Mouse (Mus musculus): ENCODE data around the gene Nid2. TPM values are rescaled to one million over a fixed set of nuclear protein-coding genes. Genes with fewer than 3 reads are reported as not detected.

Nid2 gene
- total RNA-seq (2014; rRNA removed) = 17.3 and 26.8 TPM in 2 replicates
- 18.5 and 18.6 TPM in 2 replicates for polyA plus RNA-seq (2015; fragmentation: Nextera tagmentation; extraction: Ambion mirVana)

DNA sequence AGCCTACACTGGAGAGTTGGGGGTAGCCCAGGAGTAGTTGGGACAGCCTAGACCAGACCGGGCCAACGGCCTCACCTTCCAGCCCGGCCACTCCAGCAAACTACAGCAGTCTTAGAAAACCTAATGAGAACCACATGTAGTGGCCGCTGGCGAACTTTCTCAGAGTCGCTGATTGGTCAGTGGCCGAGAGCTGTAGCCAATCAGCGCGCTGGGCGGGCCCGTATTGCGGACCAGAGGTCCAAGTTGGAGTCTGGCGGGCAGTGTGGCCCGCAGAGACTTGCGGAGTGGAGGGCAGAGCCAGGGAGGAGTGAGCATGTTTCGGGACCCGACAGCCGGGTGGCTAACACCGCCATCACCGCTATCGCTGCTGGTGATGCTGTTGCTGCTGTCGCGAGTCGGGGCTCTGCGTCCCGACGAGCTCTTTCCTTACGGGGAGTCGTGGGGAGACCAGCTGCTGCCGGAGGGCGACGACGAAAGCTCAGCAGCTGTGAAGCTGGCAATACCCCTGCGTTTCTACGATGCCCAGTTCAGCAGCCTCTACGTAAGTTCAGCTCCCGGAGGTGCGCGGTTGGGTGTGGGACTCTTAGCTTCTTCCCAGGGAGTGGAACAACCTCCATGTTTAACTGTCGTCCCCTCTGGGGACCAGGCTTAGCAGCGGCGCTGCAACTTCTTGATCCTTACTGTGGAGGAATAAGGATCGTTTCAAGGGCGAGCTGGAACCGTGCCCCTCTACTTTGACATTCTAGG lies at the start of gene Nid2:
TSS of gene Nid2 (plus strand) at position 241 of the 747 bp plus-strand sequence.
- no peaks in the 10 kb centered on the region for H3K9me3 ChIP-seq (ENCODE audit: low read length)
- WGBS = under 1% methylated on average over 45 of the region's 45 CpGs
- peak within 1 kb of the TSS; percentile 87 for H3K4me2 ChIP-seq (ENCODE audit: low read depth)
- TF ChIP-seq CTCF (IDR thresholded peaks at IDR 0.05; ENCODE audit: low read depth) = no peak; the same call in 1 of the 2 replicates
- H3K4me3 ChIP-seq (ENCODE audit: low read depth, low read length) = peak within 1 kb of the TSS; percentile 49
- H3K27me3 ChIP-seq (ENCODE audit: insufficient read depth, low read length) = peaks cover 24% of the 10 kb centered on the region; the same call in 1 of the 2 replicates
- peak within 1 kb of the TSS; percentile 52 for H3K9ac ChIP-seq
- H3K4me1 ChIP-seq (ENCODE audit: insufficient read depth) = no peaks in the 10 kb centered on the region; the same call in 1 of the 2 replicates
- H3K36me3 ChIP-seq (ENCODE audit: insufficient read depth) = no peaks in the 10 kb centered on the region
- ATAC-seq (peak; percentile 86), DNase-seq (peak; percentile 71)
- peak within 1 kb of the TSS; percentile 50; the same call in 1 of the 2 replicates for H3K27ac ChIP-seq (ENCODE audit: low read depth, low read length)

DNA sequence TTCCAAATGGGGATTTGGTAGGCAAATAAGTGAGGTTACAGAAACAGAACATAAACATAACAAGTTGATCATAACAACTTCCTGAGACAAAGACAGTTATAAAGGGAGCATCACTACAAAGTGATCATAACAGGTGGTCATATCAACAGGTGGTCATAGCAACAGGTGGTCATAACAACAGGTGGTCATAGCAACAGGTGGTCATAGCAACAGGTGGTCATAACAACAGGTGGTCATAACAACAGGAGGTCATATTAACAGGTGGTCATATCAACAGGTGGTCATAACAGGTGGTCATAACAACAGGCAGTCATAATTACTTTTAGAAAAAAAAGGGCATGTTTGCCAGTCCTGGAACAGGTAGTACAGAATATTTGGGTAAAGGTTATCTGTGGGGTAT lies 49.5 kb upstream of the Nid2 start:
- H3K36me3 ChIP-seq (ENCODE audit: insufficient read depth) = no peaks in the 10 kb centered on the region
- H3K4me1 ChIP-seq (ENCODE audit: insufficient read depth) = no peaks in the 10 kb centered on the region
- no peak overlapping the region for H3K27ac ChIP-seq (ENCODE audit: low read depth, low read length)
- no peak for TF ChIP-seq CTCF (IDR thresholded peaks at IDR 0.05; ENCODE audit: low read depth)
- no peak for DNase-seq
- H3K4me2 ChIP-seq (ENCODE audit: low read depth) = no peak overlapping the region
- no peak for ATAC-seq
- H3K4me3 ChIP-seq (ENCODE audit: low read depth, low read length) = no peak overlapping the region
- no peak overlapping the region for H3K9ac ChIP-seq
- no peaks in the 10 kb centered on the region for H3K9me3 ChIP-seq (ENCODE audit: low read length)
- no peaks in the 10 kb centered on the region for H3K27me3 ChIP-seq (ENCODE audit: insufficient read depth, low read length)

DNA sequence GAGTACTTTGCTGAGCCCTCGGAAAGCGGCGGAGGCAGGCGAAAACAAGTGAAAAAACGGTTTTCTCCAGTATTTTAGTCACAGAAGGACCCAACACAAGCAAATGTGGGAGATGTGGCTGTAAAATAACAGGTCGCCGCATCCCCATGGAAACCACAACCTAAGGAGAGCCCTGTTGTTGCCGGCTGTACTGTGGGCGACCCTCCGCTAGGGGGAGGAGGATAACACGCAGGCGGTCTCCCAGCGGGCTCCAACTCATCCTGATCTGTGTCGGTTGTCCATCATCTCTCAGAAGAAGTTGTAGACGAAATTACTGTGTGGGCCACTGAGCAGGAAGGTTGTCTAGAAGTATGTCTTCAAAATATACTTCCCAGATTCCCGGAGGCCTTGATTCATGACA lies 45.4 kb upstream of the Nid2 start:
- no peaks in the 10 kb centered on the region for H3K27me3 ChIP-seq (ENCODE audit: insufficient read depth, low read length)
- no peaks in the 10 kb centered on the region for H3K9me3 ChIP-seq (ENCODE audit: low read length)
- 12% methylated on average over 16 of the region's 16 CpGs for WGBS
- no peak overlapping the region for H3K27ac ChIP-seq (ENCODE audit: low read depth, low read length)
- H3K4me3 ChIP-seq (ENCODE audit: low read depth, low read length) = no peak overlapping the region
- DNase-seq (peak; percentile 79), ATAC-seq (peak; percentile 86)
- peak; percentile 83 for TF ChIP-seq CTCF (IDR thresholded peaks at IDR 0.05; ENCODE audit: low read depth)
- H3K4me2 ChIP-seq (ENCODE audit: low read depth) = peak overlapping the region; percentile 28; the same call in 1 of the 2 replicates
- H3K4me1 ChIP-seq (ENCODE audit: insufficient read depth) = peaks cover 3% of the 10 kb centered on the region; the same call in 1 of the 2 replicates
- H3K9ac ChIP-seq = no peak overlapping the region
- no peaks in the 10 kb centered on the region for H3K36me3 ChIP-seq (ENCODE audit: insufficient read depth)

DNA sequence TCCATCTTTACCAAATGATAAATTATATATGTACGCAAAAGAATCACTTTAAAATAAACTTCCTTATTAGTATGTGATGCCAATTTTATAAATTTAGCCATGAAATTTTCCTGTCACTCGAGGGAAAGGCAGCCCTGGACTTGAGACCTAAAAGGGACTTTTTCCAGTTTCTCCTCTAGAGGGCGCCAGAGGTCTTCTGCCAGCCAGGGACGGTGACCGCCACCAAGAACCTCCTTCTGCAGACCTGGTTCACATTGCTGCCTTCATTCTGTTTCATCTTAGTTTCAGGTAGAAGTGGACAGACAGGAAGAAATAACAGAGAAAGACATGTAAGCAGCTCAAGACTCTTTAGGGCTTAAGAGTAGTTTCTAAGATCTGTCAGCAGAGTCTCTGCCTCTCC lies 44.6 kb upstream of the Nid2 start:
- no peak overlapping the region for H3K9ac ChIP-seq
- no peaks in the 10 kb centered on the region for H3K27me3 ChIP-seq (ENCODE audit: insufficient read depth, low read length)
- peak; percentile 86 for DNase-seq
- ATAC-seq = peak; percentile 42
- TF ChIP-seq CTCF (IDR thresholded peaks at IDR 0.05; ENCODE audit: low read depth) = peak; percentile 93
- H3K4me1 ChIP-seq (ENCODE audit: insufficient read depth) = peaks cover 3% of the 10 kb centered on the region; the same call in 1 of the 2 replicates
- H3K4me2 ChIP-seq (ENCODE audit: low read depth) = no peak overlapping the region
- H3K9me3 ChIP-seq (ENCODE audit: low read length) = no peaks in the 10 kb centered on the region
- H3K4me3 ChIP-seq (ENCODE audit: low read depth, low read length) = no peak overlapping the region
- H3K27ac ChIP-seq (ENCODE audit: low read depth, low read length) = no peak overlapping the region
- no peaks in the 10 kb centered on the region for H3K36me3 ChIP-seq (ENCODE audit: insufficient read depth)
- WGBS = 1% methylated on average over 5 of the region's 5 CpGs

DNA sequence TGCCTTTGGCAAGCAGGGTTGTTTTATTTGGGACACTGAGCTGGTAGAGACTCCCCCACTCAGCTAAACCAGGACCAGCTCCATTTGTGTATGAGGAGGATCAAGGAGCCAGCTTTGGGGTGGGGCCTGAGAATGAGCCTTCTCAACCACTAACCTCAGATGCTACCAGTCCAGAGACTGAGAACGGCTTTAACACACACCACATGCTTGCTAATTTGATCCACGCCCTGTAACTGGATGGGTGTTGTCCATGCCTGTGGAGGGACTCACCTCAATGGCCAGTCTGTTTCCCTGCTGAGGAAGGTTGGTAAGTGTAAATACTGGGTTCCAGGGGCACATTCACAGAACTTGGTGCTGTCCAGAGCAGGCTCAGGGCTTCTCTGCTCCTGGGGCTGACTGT lies 44.1 kb upstream of the Nid2 start:
- no peak overlapping the region for H3K4me3 ChIP-seq (ENCODE audit: low read depth, low read length)
- H3K9me3 ChIP-seq (ENCODE audit: low read length) = no peaks in the 10 kb centered on the region
- no peaks in the 10 kb centered on the region for H3K36me3 ChIP-seq (ENCODE audit: insufficient read depth)
- DNase-seq (no peak), ATAC-seq (no peak)
- TF ChIP-seq CTCF (IDR thresholded peaks at IDR 0.05; ENCODE audit: low read depth) = no peak
- H3K4me1 ChIP-seq (ENCODE audit: insufficient read depth) = peaks cover 3% of the 10 kb centered on the region; the same call in 1 of the 2 replicates
- no peak overlapping the region for H3K4me2 ChIP-seq (ENCODE audit: low read depth)
- WGBS = 71% methylated on average over 2 of the region's 2 CpGs
- no peaks in the 10 kb centered on the region for H3K27me3 ChIP-seq (ENCODE audit: insufficient read depth, low read length)
- H3K9ac ChIP-seq = no peak overlapping the region
- no peak overlapping the region for H3K27ac ChIP-seq (ENCODE audit: low read depth, low read length)

DNA sequence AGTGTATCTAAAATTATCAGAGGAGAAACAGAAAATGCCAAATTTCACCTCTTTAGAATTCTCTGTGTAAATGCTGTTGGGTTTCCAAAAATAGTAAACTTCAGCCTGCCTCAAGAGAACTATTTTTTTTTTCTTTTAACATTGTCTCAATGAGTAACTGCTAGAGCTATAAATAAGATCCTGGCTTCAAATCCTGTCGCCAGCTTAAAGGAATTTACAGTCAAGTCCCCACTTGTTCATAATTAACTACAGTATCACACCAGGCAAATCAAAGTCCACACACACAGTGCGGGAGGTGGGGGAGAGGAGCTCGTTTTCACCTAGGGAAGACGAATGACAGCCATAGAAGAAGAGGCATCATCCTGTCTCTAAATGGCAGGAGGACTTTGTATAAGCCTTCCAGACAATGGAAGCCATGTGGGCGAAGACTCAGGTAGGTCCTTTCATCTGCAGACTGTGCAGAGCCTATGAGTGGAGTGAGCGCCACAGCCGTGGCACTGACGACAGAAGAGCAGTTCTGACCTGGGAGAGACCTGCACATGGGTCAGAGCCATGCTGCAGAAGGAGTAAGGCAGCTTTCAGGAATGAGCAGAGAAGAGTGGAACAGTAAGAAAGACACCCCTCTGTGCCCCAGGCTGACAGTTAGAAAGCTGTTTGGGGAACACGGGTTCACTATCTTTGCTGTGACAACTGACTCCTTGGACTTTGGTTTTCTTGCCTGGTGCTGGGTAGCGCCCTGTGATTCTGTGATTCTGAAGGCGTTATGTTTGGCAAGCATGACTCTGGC lies 43.2 kb upstream of the Nid2 start:
- 65% methylated on average over 11 of the region's 11 CpGs for WGBS
- TF ChIP-seq CTCF (IDR thresholded peaks at IDR 0.05; ENCODE audit: low read depth) = no peak
- H3K9me3 ChIP-seq (ENCODE audit: low read length) = no peaks in the 10 kb centered on the region
- H3K27me3 ChIP-seq (ENCODE audit: insufficient read depth, low read length) = no peaks in the 10 kb centered on the region
- H3K36me3 ChIP-seq (ENCODE audit: insufficient read depth) = no peaks in the 10 kb centered on the region
- no peak overlapping the region for H3K27ac ChIP-seq (ENCODE audit: low read depth, low read length)
- H3K4me2 ChIP-seq (ENCODE audit: low read depth) = no peak overlapping the region
- no peak overlapping the region for H3K4me3 ChIP-seq (ENCODE audit: low read depth, low read length)
- no peak overlapping the region for H3K9ac ChIP-seq
- DNase-seq (no peak), ATAC-seq (no peak)
- peaks cover 3% of the 10 kb centered on the region; the same call in 1 of the 2 replicates for H3K4me1 ChIP-seq (ENCODE audit: insufficient read depth)

DNA sequence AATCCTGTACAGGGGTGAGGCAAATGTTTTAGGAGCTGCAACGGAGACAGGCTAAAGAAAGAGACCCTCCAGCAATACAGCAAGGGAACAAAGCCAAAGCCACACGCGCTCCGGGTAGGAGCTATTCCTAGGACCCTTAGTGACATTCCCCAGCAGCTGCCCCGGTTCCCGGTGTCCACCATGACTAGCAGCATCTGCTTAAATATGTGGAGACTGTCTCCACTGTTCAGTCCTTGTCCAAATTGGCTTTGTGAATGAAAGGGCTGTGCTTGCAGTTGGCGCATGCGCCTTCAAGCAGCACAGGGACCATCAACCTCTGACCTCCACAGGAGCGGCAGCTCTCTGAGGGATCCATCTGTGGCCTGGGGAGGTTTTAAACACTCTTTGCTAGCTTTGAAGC lies 41.9 kb upstream of the Nid2 start:
- Histone ChIP-seq H3K4me2 (ENCODE audit: low read depth) (no peak overlapping the region), H3K9me3 (ENCODE audit: low read length) (no peaks in the 10 kb centered on the region), H3K27me3 (ENCODE audit: insufficient read depth, low read length) (no peaks in the 10 kb centered on the region), H3K4me3 (ENCODE audit: low read depth, low read length) (no peak overlapping the region), H3K4me1 (ENCODE audit: insufficient read depth) (peaks cover 3% of the 10 kb centered on the region; the same call in 1 of the 2 replicates), H3K27ac (ENCODE audit: low read depth, low read length) (no peak overlapping the region), H3K36me3 (ENCODE audit: insufficient read depth) (no peaks in the 10 kb centered on the region), H3K9ac (no peak overlapping the region)
- no peak for DNase-seq
- no peak for ATAC-seq
- TF ChIP-seq CTCF (IDR thresholded peaks at IDR 0.05; ENCODE audit: low read depth) = no peak
- 28% methylated on average over 9 of the region's 9 CpGs for WGBS

All from forebrain, postnatal 0 days (tissue).